Mouse (Mus musculus): ENCODE data around the gene Chmp1a.

DNA sequence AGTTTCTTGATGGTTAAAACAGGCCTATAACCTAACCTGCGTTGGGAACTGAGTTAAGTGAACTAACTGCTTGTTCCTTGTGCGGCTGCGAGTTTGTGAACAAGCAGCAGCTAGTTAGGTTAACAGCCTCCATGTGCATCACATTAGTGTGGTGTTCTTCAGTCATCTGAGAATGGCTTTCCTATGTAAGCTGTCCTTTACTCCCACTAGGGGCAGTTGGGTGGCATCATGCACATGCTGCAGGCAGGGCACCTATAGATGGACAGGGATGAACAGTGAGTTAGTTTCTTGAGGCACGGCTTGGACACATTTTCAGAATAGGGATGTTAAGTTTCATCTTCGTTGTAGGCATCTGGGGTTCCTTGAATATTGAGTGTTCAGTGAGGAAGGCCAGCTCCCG, 42.6 kb upstream of the Chmp1a start:
- TF ChIP-seq EP300 (IDR thresholded peaks at IDR 0.05; ENCODE audit: insufficient read depth, low read depth, low read length), result no peak
- peak; percentile 22; the same call in 1 of the 2 replicates for TF ChIP-seq CTCF (IDR thresholded peaks at IDR 0.05)
- no peak for TF ChIP-seq POLR2A (IDR thresholded peaks at IDR 0.05; ENCODE audit: insufficient read depth, low read depth, low read length)
